Mouse (Mus musculus): ENCODE results near the gene A230050P20Rik. TPM values are rescaled to one million over a fixed set of nuclear protein-coding genes. Genes with fewer than 3 reads are reported as not detected.

Gene A230050P20Rik
- polyA plus RNA-seq, 1 experiment from 2014 or later, result 4.8 TPM

DNA sequence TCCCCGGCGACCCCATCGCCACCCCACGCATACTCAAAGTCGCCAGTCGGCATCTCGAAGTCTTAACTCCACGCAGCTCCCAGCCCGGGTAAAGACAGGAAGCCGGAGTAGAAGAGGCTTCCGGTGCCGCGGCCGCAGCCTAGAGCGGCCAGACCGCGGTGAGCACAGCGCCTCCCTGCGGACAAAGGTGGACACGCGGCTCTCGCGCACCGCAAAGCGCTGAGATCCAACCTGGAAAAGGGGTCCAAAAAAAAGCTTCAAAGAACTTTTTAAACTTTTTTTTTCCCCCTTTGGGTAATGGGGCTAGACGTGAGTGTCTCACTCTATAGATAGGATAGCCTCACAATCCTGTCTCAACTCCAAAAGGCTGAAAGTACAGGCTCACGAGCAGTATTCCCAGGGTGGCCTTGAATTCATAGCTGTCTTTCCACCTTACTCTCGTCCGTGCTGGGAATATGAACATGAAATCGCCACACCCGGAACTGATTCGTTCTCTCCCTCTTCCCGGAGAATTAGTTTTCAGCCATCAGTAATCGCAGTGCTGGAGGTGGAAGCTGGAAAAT lies 30.1 kb downstream of the A230050P20Rik start, which contains the start of gene Eif3g:
Gene Eif3g (minus strand): TSS at position 113 of the 563 bp plus-strand sequence.
- Histone ChIP-seq H3K4me3 (replicated peaks) (peak within 1 kb of the TSS; percentile 97), H3K4me1 (replicated peaks) (peaks cover 64% of the 10 kb centered on the region), H3K27ac (peak within 1 kb of the TSS; percentile 80), H3K4me2 (peak within 1 kb of the TSS; percentile 86), H3K27me3 (no peaks in the 10 kb centered on the region), H3K36me3 (peaks cover 42% of the 10 kb centered on the region), H3K9me3 (replicated peaks) (no peaks in the 10 kb centered on the region), H3K9ac (peak within 1 kb of the TSS; percentile 95)
- ATAC-seq (ENCODE audit: low read depth) (peak; percentile 80), DNase-seq (peak; percentile 80)
- WGBS (ENCODE audit: insufficient replicate concordance), result 5% methylated on average over 34 of the region's 34 CpGs

- WGBS (ENCODE audit: insufficient replicate concordance), result 7% methylated on average over 13 of the region's 13 CpGs
- H3K9ac ChIP-seq, result peak overlapping the region; percentile 57
- ATAC-seq (ENCODE audit: low read depth), result peak; percentile 64
- peak; percentile 40 for DNase-seq
- peaks cover 40% of the 10 kb centered on the region for H3K36me3 ChIP-seq
- no peaks in the 10 kb centered on the region for H3K27me3 ChIP-seq
- no peaks in the 10 kb centered on the region for H3K9me3 ChIP-seq (replicated peaks)
- peak overlapping the region; percentile 51 for H3K4me2 ChIP-seq
- peaks cover 47% of the 10 kb centered on the region for H3K4me1 ChIP-seq (replicated peaks)
- peak overlapping the region; percentile 7 for H3K4me3 ChIP-seq (replicated peaks)
- H3K27ac ChIP-seq, result peak overlapping the region; percentile 78
Observed at GRCm38 (mm10) chr9:20901466-20902173, 33.2 kb downstream of the A230050P20Rik start.

DNA sequence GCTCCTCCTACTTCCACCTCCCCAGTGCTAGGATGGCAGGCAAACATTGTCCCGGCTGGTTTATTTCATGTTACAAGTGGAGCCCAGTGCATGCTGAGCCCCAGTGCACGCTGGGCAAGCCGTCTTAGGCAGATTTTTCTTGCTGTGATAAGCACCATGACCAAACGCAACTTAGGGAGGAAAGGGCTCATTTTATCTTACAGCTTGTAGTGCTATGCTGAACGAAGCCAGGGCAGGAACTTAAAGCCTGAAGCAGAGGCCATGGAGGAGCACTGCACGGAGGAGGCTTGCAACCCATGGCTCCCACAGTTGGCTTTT lies 33.7 kb downstream of the A230050P20Rik start:
- peak; percentile 57 for ATAC-seq (ENCODE audit: low read depth)
- DNase-seq, result peak; percentile 48
- H3K27ac ChIP-seq, result peak overlapping the region; percentile 78
- H3K36me3 ChIP-seq, result peaks cover 40% of the 10 kb centered on the region
- H3K9me3 ChIP-seq (replicated peaks), result no peaks in the 10 kb centered on the region
- 11% methylated on average over 6 of the region's 6 CpGs for WGBS (ENCODE audit: insufficient replicate concordance)
- no peaks in the 10 kb centered on the region for H3K27me3 ChIP-seq
- peaks cover 42% of the 10 kb centered on the region for H3K4me1 ChIP-seq (replicated peaks)
- H3K4me3 ChIP-seq (replicated peaks), result peak overlapping the region; percentile 7
- peak overlapping the region; percentile 51 for H3K4me2 ChIP-seq
- H3K9ac ChIP-seq, result peak overlapping the region; percentile 57

DNA sequence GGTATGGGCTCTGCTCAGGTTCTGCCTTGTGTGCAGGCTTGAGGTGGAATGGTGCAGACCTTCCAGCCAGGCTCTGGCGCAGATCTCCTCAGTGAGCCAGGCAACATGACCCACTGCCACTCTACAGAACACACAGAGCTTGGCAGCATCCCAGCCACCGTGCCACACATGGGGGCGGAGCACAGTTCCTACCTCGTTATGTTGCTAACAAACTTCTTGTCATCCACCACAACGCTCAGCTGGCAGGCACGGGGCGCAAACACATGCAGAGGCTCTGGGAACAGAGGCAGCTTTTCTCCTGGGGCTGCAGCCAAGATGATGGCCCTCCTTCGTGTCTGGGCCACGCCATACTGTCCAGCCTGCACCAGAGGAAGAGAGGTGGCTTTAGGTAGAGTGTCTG lies 41.5 kb downstream of the A230050P20Rik start:
- no peak for DNase-seq
- Histone ChIP-seq H3K9me3 (replicated peaks) (no peaks in the 10 kb centered on the region), H3K27me3 (no peaks in the 10 kb centered on the region), H3K4me1 (replicated peaks) (no peaks in the 10 kb centered on the region), H3K36me3 (peaks cover 100% of the 10 kb centered on the region), H3K27ac (no peak overlapping the region), H3K9ac (no peak overlapping the region), H3K4me3 (replicated peaks) (no peak overlapping the region), H3K4me2 (no peak overlapping the region)
- WGBS (ENCODE audit: insufficient replicate concordance), result 93% methylated on average over 9 of the region's 9 CpGs
- ATAC-seq (ENCODE audit: low read depth), result no peak

DNA sequence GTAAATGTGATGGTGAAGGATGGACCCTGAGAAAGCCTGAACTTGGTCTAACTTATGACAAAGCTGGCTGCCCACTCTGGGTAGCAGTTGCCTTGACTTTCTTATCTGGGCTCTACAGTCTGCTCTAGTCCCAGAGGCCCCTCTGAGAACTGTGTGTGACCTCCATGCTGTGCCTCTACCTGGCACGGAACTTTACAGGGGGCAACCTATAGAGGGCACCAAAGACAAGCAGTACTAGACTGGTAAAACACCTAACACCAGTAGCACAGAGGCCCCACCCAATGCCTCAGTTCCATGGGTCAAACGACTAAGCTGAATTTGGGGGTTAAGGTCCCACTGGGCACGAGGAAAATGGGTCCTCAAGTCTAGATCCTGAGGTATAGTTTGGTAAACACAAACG lies 47.7 kb downstream of the A230050P20Rik start:
- Histone ChIP-seq H3K27ac (no peak overlapping the region), H3K36me3 (peaks cover 100% of the 10 kb centered on the region), H3K4me2 (no peak overlapping the region), H3K4me1 (replicated peaks) (0 out of 2 replicates have a peak, but pooled peaks cover 6% of the 10 kb centered on the region), H3K9ac (no peak overlapping the region), H3K4me3 (replicated peaks) (no peak overlapping the region), H3K27me3 (no peaks in the 10 kb centered on the region), H3K9me3 (replicated peaks) (no peaks in the 10 kb centered on the region)
- peak; percentile 42 for DNase-seq
- WGBS (ENCODE audit: insufficient replicate concordance), result 62% methylated on average over 4 of the region's 4 CpGs
- ATAC-seq (ENCODE audit: low read depth), result peak; percentile 71

DNA sequence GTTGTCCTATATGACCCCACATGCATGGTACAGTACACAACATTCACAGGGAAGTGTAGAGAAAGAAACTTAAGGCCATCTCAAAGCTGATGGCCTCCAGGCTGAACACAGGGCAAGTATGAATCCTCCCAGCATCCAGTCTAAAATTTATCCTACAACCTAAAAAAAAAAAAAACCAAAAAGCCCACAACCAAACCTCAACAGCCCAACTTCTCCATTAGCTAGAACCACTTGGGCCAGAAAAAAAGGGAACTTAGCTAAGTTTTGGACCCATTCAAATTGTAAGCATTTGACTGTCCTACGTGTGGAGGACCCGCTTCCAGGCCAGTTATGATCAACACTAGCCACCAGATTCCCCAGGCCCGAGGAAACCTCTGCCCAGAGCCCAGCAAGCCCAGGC lies 54.8 kb downstream of the A230050P20Rik start:
- Histone ChIP-seq H3K27ac (no peak overlapping the region), H3K9ac (no peak overlapping the region), H3K4me1 (replicated peaks) (no peaks in the 10 kb centered on the region), H3K36me3 (peaks cover 100% of the 10 kb centered on the region), H3K9me3 (replicated peaks) (no peaks in the 10 kb centered on the region), H3K4me3 (replicated peaks) (no peak overlapping the region), H3K27me3 (no peaks in the 10 kb centered on the region), H3K4me2 (no peak overlapping the region)
- WGBS (ENCODE audit: insufficient replicate concordance), result 79% methylated on average over 3 of the region's 3 CpGs
- ATAC-seq (ENCODE audit: low read depth) (no peak), DNase-seq (no peak)

Small RNA genes lying within 50 kb of the gene (microRNA-seq; reads per million reads assigned to microRNA genes)
- gene Mir7081, result not detected

Other genes with a start within 250 kb of the A230050P20Rik start
- 310 and 314 TPM in 2 replicates for gene Ubl5, start 225.8 kb upstream of the A230050P20Rik start, polyA plus RNA-seq (2015; fragmentation: Nextera tagmentation; extraction: Ambion mirVana)
- 4.0 and 5.0 TPM in 2 replicates for gene Fbxl12, start 223.9 kb upstream of the A230050P20Rik start, polyA plus RNA-seq (2015; fragmentation: Nextera tagmentation; extraction: Ambion mirVana)
- 31.8 and 35.3 TPM in 2 replicates for gene Pin1, start 216.5 kb upstream of the A230050P20Rik start, polyA plus RNA-seq (2015; fragmentation: Nextera tagmentation; extraction: Ambion mirVana)
- gene Olfm2, start 122.3 kb upstream of the A230050P20Rik start, polyA plus RNA-seq (2015; fragmentation: Nextera tagmentation; extraction: Ambion mirVana), result 0.12 and 0.18 TPM in 2 replicates
- 0.01 and 0.06 TPM in 2 replicates for gene Col5a3, start 53.6 kb upstream of the A230050P20Rik start, polyA plus RNA-seq (2015; fragmentation: Nextera tagmentation; extraction: Ambion mirVana)
- not detected in 2 replicates for gene Rdh8, start 50.1 kb upstream of the A230050P20Rik start, polyA plus RNA-seq (2015; fragmentation: Nextera tagmentation; extraction: Ambion mirVana)
- gene Angptl6, start 11.1 kb downstream of the A230050P20Rik start, polyA plus RNA-seq (2015; fragmentation: Nextera tagmentation; extraction: Ambion mirVana), result 9.4 and 10.1 TPM in 2 replicates
- 89.6 and 90.5 TPM in 2 replicates for gene Ppan, start 19.5 kb downstream of the A230050P20Rik start, polyA plus RNA-seq (2015; fragmentation: Nextera tagmentation; extraction: Ambion mirVana)
- 282 and 290 TPM in 2 replicates for gene Eif3g, start 30.0 kb downstream of the A230050P20Rik start, polyA plus RNA-seq (2015; fragmentation: Nextera tagmentation; extraction: Ambion mirVana)
- gene Dnmt1, start 91.2 kb downstream of the A230050P20Rik start, polyA plus RNA-seq (2015; fragmentation: Nextera tagmentation; extraction: Ambion mirVana), result 63.3 and 75.0 TPM in 2 replicates
- 4.7 and 4.8 TPM in 2 replicates for gene S1pr2, start 108.1 kb downstream of the A230050P20Rik start, polyA plus RNA-seq (2015; fragmentation: Nextera tagmentation; extraction: Ambion mirVana)
- 81.2 and 84.0 TPM in 2 replicates for gene Mrpl4, start 134.1 kb downstream of the A230050P20Rik start, polyA plus RNA-seq (2015; fragmentation: Nextera tagmentation; extraction: Ambion mirVana)
- gene Icam1, start 147.3 kb downstream of the A230050P20Rik start, polyA plus RNA-seq (2015; fragmentation: Nextera tagmentation; extraction: Ambion mirVana), result 9.6 and 9.7 TPM in 2 replicates
- gene Icam4, start 160.7 kb downstream of the A230050P20Rik start, polyA plus RNA-seq (2015; fragmentation: Nextera tagmentation; extraction: Ambion mirVana), result 244 and 254 TPM in 2 replicates
- 0.21 and 0.29 TPM in 2 replicates for gene Icam5, start 163.4 kb downstream of the A230050P20Rik start, polyA plus RNA-seq (2015; fragmentation: Nextera tagmentation; extraction: Ambion mirVana)
- 0.38 TPM in 1 of 2 replicates, not detected in the other for gene Zglp1, start 198.5 kb downstream of the A230050P20Rik start, polyA plus RNA-seq (2015; fragmentation: Nextera tagmentation; extraction: Ambion mirVana)
- 0.56 and 0.68 TPM in 2 replicates for gene Gm49373, start 204.5 kb downstream of the A230050P20Rik start, polyA plus RNA-seq (2015; fragmentation: Nextera tagmentation; extraction: Ambion mirVana)
- gene Fdx1l, start 205.0 kb downstream of the A230050P20Rik start, polyA plus RNA-seq (2015; fragmentation: Nextera tagmentation; extraction: Ambion mirVana), result 36.6 and 41.0 TPM in 2 replicates
- 1.3 and 1.6 TPM in 2 replicates for gene Gm38431, start 223.4 kb downstream of the A230050P20Rik start, polyA plus RNA-seq (2015; fragmentation: Nextera tagmentation; extraction: Ambion mirVana)
- 18.4 and 27.0 TPM in 2 replicates for gene Raver1, start 223.4 kb downstream of the A230050P20Rik start, polyA plus RNA-seq (2015; fragmentation: Nextera tagmentation; extraction: Ambion mirVana)

Measured in liver, embryonic 13.5 days (tissue).